ENCODE assay signal across 7 mouse cellular contexts in genomic region chr9:51764041-51764875, GRCm38 (mm10). TPM values are rescaled to one million over a fixed set of nuclear protein-coding genes. Genes with fewer than 3 reads are reported as not detected.
DNase-seq lines count a peak whose midpoint lies in the region; ATAC-seq lines count a peak whose summit lies in the region.

No protein-coding gene starts in this region.

- WGBS in heart, embryonic 13.5 days = 6% methylated on average over 12 of the region's 12 CpGs
- WGBS in midbrain, embryonic 11.5 days = 7% methylated on average over 12 of the region's 12 CpGs

- H3K27ac ChIP-seq in heart, embryonic 13.5 days (replicated peaks) = 0 out of 2 replicates have a peak overlapping the region, but pooled peaks have one; percentile 8
- no peak overlapping the region for H3K27ac ChIP-seq in midbrain, embryonic 11.5 days (ENCODE audit: low read depth, low read length)

- H3K36me3 ChIP-seq in heart, embryonic 13.5 days = no peaks in the 10 kb centered on the region
- H3K36me3 ChIP-seq in midbrain, embryonic 11.5 days (ENCODE audit: control insufficient read depth, insufficient read depth, low read length) = no peaks in the 10 kb centered on the region

- peak overlapping the region; percentile 98 for H3K4me2 ChIP-seq in heart, embryonic 13.5 days
- peak overlapping the region; percentile 93 for H3K4me2 ChIP-seq in midbrain, embryonic 11.5 days

- peak overlapping the region; percentile 81 for H3K4me3 ChIP-seq in heart, embryonic 13.5 days
- H3K4me3 ChIP-seq in midbrain, embryonic 11.5 days (ENCODE audit: low read depth, low read length) = peak overlapping the region; percentile 67

- H3K4me1 ChIP-seq in heart, embryonic 13.5 days = peaks cover 27% of the 10 kb centered on the region
- H3K4me1 ChIP-seq in midbrain, embryonic 11.5 days (ENCODE audit: control insufficient read depth, insufficient read depth, low read length) = peaks cover 10% of the 10 kb centered on the region

- H3K27me3 ChIP-seq in heart, embryonic 13.5 days (replicated peaks) = peaks cover 73% of the 10 kb centered on the region
- H3K27me3 ChIP-seq in midbrain, embryonic 11.5 days (ENCODE audit: control insufficient read depth, insufficient read depth, low read length) = peaks cover 22% of the 10 kb centered on the region

- no peak for ATAC-seq in heart, embryonic 13.5 days (ENCODE audit: extremely low read depth, insufficient number of reproducible peaks, low FRiP score, low TSS enrichment)
- no peak; the same call in 1 of the 2 replicates for ATAC-seq in midbrain, embryonic 11.5 days (ENCODE audit: low FRiP score)

- DNase-seq in ovary, adult 18-20 months (ENCODE audit: low spot score) = peak; percentile 11
- no peak for DNase-seq in ovary, postnatal 36 days (ENCODE audit: low spot score)
- peak; percentile 58 for DNase-seq in cerebellum, adult 9-10 months
- DNase-seq in left cerebral cortex, adult 8-10 months (ENCODE audit: low spot score in 2 of 2) = peak; percentile 45 to 47
- no peak for DNase-seq in midbrain, embryonic 11.5 days (ENCODE audit: low spot score, missing footprints)
- no peak for DNase-seq in gastrocnemius, postnatal 4 days (ENCODE audit: low spot score in 2 of 2)

- peak overlapping the region; percentile 82 for H3K9ac ChIP-seq in heart, embryonic 13.5 days
- peak overlapping the region; percentile 68 for H3K9ac ChIP-seq in midbrain, embryonic 11.5 days (ENCODE audit: low read length)

- H3K9me3 ChIP-seq in heart, embryonic 13.5 days = no peaks in the 10 kb centered on the region
- no peaks in the 10 kb centered on the region for H3K9me3 ChIP-seq in midbrain, embryonic 11.5 days (ENCODE audit: control insufficient read depth, low read length)

RNA-seq across cellular contexts. Expression of gene Arhgap20, which starts 0.9 kb away (rescaled TPM):
- 0.97 and 1.5 TPM in 2 replicates for polyA plus RNA-seq in heart, embryonic 13.5 days (2015; fragmentation: Nextera tagmentation; extraction: Ambion mirVana)
- total RNA-seq in left cerebral cortex, adult 8-10 months (2022) = 10 to 100 TPM; 72.4 to 85.5 (median 78.3) TPM
- 4.1 and 5.7 TPM in 2 replicates for polyA plus RNA-seq in midbrain, embryonic 11.5 days (2014; fragmentation: Nextera tagmentation; extraction: Ambion mirVana)
- total RNA-seq in gastrocnemius, postnatal 4 days (2021) = 10 to 100 TPM; 27.7 to 29.6 TPM

Comparison
In these comparisons a context has a peak if more than half of its experiments do, and no peak if none do; other contexts are left out.
1. DNase-seq: peak in ovary, adult 18-20 months (single experiment), cerebellum, adult 9-10 months (single experiment) and left cerebral cortex, adult 8-10 months (2 of 2); none in ovary, postnatal 36 days (single experiment), midbrain, embryonic 11.5 days (single experiment) and gastrocnemius, postnatal 4 days (0 of 2).